Mouse (Mus musculus) 3134 (cell line): ENCODE data around the gene Ostc.
A peak's percentile ranks its signal among the peaks of the same experiment; 100 is the strongest.

Experiments
- DNase-seq: peaks from one replicate; pipeline ENCODE4 v3.0.0-alpha.2; 2011; ENCODE audit warnings: low spot score; ENCODE audit not compliant: insufficient read length; ENCODE audit errors: extremely low read depth

Gene Ostc

DNA sequence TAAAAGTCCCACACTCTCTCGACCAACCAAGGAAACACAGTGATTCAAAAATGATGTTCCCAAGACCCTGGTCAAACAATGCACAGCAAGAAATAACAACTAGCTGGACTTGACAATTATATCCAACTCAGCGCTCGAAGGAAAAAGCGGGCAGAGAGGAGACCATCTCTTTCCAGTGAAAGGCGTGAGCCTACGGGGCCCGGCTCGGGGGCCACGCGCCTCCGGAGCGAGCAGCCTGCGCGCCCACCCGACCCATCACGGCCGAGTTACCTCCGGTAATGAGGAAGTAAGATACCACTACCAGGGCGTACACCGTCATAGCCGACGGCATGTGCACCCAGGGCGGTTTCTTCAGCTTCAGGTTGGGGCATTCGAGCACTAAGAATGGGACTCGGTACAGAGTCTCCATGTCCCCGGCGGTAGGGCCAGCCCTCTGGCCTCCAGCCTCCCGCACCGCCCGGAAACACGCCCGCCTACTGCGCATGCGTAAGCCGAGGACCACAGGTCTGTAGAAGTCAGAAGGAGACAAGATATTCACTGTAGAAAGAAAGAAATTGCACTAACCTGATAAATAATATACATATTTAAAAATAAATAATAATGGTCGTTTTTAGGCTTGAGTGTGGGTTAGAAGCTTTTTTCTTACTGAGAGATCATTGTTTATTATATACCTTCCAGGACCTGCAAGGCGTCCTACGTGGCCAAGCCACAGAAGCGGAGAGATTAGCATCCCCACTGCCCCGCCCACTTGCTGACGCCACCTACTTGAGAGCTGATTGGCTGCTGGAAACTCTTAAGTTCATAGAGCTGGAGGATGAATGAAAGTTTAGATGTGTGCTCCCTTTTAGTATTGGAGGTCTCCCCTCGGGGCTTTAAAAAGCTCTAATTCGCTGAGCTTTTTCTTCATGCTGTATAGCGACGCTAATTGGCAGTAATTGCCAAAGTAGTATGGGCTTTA, at the start of gene Ostc:
Gene Ostc, minus strand, starts transcription at position 478 of the 958 bp plus-strand sequence.
- DNase-seq = peak; percentile 88

DNA sequence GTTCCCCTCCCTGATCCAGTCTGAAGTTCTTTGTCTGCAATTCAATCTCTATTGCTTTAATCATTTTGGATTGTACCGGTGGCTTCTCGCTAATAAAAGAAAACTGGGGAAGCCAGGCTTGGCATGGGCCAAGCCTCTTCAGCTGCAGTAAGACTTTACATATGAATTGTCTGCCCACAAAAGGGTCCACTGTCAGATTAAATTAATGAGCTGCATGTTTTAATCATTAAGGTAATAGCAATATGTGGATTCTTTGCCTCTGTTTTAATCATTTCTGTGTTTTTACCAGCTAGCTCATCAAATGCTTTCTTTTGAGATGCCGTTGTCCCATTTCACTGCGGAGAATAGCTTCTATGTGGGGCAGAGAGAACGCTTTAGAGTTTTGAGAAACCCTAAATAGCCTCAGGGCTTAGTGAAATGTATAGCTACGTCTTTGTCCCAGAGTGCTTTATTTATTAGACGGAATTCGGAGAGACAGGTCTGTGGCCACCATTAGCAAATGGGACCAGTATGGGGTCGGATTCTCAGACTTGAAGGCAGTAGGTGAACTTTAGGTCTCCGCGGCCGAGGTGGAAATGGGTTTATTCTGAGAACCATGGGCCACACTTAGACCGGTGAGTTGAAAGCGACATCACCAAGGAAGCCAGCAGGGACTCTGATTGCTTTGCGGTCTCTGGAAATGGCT, 49.1 kb upstream of the Ostc start:
- DNase-seq = no peak

DNA sequence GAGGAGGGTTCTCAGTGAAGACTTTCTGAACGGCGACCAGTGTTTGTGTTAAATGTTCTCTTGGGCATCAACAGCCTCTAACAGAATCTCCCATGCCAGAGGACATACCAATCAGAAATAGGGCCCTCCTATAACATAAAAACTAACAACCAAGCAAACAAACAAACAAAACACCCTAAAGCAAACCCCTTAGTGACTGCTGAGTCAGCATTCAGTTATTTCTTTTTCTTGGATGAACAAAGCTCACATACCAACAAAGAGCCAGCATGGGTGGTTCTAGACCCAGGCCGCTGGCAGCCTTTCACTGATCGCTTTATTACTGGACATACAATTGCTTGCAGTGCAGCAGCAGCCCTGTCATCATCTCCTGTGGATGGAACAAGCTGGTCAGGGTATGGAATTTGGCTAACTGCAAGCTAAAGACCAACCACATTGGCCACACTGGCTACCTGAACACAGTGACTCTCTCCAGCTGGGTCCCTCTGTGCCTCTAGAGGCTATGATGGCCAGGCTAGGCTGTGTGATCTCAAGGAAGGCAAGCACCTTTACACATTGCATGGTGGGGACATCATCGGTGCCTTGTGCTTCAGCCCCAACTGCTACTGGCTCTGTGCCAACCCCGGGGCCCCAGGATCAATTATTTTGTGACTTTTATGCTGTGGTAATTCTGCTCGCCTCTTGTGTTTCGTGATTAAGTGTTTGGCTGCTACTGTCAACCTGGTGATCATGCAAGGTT, 48.0 kb upstream of the Ostc start:
- peak; percentile 46 for DNase-seq

DNA sequence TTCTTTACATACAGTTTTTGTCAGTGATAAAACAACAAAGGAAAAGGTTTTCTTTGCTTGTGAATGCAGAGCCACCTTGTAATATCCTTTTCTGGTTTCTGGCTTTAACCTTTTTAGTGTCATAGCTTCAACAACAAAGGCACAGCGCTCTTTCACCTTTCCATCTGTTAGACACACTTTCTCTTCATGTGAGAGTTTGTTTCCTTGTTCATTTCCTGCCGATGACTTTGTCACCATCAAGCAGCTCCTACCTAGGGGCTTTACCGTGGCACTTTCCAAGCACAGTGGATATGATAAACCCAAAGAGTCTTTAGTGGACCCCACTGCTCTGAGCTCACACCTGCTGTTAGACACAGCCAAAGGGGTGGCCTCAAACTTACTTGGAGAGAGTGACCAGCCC, 40.0 kb upstream of the Ostc start:
- DNase-seq = no peak

DNA sequence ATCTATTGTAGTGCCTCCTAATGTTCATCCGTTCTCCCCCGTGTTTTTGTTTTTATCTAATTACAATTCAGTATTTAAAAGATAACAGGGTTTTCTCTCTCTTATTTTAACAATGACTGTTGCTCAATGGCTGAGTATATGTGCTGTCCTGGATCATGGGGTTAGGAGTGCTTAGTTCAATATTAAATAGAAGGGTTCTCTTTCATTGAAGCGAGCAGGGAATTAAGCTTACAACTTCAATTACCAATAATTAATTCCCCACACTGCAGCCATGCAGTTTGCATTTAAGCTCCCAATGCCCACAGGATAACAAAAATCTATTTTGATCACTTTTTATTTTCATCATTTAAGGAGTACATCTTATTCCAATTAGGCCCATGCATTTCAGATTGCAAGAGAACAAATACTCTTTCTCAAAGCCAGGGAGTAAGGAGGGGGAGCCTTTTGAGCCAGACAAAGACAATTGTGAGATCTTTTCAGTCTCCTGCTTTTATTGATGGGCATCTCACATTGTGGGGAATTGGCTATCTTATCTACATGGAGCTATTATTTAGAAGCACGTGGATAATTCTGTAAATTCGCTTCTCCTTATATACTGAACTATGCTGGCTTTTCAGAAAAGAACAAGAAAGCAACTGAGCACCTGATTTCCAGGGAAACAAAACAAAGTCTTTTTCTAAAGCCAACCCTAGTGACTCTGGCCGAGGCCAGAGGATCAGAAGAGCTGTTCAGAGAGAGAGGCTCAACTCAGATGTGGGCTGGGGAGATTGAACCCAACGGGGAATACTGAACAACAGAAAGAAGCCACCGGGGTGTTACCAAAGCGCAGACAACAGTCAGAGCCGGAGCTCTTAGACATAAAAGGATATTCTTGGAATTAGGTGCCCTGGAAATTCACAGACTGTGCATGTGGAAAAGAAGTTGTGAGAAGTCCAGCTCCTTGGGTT, 37.7 kb upstream of the Ostc start:
- DNase-seq = no peak

DNA sequence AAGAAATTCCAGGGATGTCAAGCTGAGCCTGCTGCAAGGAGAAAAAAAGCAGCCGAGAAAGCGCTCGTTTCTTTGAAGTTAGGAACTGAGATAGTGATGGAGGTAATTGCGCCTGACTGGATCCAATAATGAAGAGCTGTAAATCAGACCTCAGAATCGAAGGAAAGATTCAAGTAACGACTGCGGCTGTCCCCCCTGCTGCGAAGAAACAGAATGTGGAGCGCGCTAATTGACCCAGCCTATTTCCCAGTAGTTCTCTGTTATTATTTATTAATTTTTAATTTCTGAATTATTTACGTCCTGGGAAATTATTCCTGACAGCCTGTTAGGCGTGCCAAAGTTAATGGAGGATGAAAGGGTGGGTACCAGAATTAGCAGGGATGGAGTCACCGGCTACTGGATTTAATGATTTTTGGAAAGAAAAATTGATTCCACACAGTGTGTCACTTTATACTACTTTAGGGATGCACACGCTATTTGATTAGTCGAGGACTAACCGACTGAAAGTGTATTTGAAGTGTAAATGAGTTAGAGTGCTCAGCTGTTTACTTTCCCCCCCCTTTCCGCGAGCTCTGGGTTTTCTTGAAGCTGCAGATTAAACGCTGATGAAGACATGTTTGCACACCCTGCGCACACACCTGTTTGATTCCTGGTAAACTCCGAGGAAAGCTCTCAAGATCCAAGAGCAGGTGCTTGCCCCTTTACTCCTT, 28.6 kb upstream of the Ostc start:
- no peak for DNase-seq

GRCm38 (mm10) chr3:130736758-130737157, 27.5 kb upstream of the Ostc start:
- DNase-seq = no peak

GRCm38 (mm10) chr3:130730189-130730653, 21.0 kb upstream of the Ostc start, which contains the start of gene Rpl34:
Gene Rpl34, minus strand, starts transcription at chr3:130730398.
- peak; percentile 97 for DNase-seq

DNA sequence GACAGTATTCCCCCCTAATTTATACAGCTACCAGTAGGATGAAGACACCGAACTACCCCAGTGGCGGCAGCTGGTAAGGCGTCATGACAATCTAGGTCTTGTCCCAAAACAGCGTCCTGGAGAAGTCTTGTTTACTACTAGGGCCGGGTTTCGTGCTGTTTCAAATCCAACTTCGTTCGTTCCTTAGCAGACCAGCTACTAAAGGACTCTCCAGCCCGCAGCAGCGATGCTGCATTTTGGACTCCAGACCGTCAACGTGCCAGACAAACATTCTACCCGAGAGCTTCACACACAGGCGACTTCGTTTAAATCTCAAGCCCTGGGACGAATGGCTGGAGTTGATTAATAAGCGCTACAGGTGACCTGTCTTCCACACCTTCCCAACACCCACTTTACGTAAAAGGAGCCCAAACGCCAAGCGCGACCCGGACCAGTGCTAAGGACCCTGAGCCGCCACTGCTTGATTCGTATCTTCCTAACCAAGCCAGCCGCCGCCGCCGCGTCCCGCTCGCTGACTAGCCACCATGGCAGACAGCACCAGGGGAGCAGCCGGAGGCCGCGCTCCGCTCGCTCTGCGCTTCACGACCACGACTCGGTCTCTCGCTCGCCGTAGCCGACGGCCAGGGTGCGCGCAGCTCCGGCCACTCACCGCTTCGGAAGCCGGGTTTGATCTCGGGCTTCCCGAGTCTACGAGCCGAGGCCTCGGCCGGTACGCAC, 20.4 kb upstream of the Ostc start:
- DNase-seq = peak; percentile 42

DNA sequence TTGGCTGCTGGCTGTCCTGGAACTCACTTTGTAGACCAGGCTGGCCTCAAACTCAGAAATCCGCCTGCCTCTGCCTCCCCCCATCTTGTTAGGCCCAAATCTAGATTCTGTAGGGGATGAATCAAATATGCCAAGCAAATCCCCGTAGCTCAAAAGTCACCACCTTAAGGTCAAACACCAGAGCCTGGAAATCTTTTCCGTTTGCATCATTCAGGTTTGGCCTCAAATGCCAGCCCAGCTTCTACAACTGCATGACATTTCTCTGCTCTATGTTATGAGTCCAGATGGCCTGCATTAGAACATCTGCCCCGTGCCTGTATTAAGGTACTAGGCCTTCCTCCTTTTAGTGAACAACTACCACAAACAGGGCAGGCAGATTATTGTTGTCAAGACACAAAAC, 18.4 kb upstream of the Ostc start:
- DNase-seq = no peak

DNA sequence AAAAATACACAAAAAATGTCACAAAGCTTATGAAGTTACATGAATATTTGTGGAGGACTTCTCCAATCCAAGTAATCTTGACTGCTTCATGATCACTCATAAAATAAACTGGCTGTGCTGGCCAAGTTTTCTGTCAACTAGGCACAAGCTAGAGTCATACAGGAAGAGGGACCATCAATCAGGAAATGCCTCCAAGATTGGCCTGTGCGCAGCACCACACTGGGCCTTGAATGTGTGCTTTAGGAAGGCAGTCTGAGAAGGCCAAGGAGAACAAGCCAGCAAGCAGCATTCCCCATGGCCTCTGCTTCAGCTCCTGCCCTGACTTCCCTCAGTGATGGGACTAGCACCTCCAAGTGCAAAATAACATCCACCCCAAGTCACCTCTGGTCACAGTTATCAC, 17.8 kb upstream of the Ostc start:
- DNase-seq = no peak

DNA sequence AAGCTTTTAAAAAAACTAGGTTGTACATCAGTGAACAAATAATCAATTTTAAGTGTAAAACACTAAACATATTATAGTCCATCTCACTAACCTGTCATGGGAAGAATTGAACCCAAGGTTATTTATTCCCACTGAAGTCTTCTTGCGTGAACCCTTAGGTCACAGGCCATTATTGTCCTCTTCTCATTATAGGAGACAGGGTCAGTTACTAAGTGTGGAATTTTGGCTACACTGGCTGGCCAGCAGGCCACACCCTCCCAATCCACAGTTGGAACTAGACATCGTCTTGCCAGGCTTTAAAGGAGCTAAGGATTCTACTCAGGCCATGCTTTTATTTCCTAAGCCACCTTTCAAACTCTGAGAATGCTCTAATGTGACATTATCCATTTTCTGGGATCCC, 16.5 kb upstream of the Ostc start:
- no peak for DNase-seq

GRCm38 (mm10) chr3:130722733-130723478, 13.7 kb upstream of the Ostc start:
- DNase-seq = no peak

- no peak for DNase-seq
These were observed 11.0 kb upstream of the Ostc start for GRCm38 (mm10) chr3:130720225-130720624.

GRCm38 (mm10) chr3:130718871-130719270, 9.6 kb upstream of the Ostc start:
- DNase-seq = no peak

- DNase-seq = no peak
These were observed 7.3 kb upstream of the Ostc start for GRCm38 (mm10) chr3:130716555-130716954.

DNA sequence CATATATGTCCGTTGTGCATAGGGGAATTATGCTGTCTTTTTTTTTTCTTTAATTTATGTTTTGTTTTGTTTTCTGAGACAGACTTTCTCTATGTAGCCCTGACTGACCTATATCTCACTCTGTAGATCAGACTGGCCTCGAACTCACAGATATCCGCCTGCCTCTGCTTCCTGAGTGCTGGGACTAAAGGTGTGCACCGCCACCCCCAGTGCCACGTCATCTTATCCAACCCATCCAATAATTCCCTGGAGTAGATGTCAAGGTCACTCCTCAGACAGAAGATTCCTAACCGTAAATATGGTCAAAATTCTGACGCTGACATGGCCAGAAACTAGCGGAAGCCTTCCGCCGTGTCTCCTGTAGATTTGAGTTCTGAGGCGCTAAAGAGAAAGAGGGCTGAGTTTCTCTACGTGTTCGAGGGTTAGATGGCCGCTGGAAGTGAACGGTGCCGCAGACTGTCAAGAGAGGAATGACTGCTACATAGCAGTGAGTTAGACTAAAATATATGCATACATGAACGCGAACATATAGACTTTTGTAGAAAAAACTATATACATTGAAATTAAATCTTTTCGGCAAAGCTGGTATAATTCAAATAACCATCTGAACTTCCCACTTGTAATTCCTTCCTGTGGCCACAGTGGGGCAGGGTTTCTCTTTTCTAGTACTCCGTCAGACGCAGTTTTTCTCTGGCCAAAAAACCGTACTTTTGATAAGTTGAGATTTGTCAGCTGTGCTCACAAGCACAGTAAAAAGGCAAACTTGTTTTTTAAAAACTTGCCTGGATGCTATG, 5.7 kb upstream of the Ostc start:
- DNase-seq = peak; percentile 27
